Mouse (Mus musculus) kidney, postnatal 10 days (tissue): Measurements from ENCODE around the gene Cnn1.
"Not testable (repeated sequence)": the region's sequence is repeated elsewhere in the genome, so short reads cannot be mapped to it uniquely, and the experiment has no call there.

Experiments used
- DNase-seq: peaks from one replicate; pipeline ENCODE4 v3.0.0; 2021; ENCODE audit warnings: mixed read lengths

The Cnn1 gene

DNA sequence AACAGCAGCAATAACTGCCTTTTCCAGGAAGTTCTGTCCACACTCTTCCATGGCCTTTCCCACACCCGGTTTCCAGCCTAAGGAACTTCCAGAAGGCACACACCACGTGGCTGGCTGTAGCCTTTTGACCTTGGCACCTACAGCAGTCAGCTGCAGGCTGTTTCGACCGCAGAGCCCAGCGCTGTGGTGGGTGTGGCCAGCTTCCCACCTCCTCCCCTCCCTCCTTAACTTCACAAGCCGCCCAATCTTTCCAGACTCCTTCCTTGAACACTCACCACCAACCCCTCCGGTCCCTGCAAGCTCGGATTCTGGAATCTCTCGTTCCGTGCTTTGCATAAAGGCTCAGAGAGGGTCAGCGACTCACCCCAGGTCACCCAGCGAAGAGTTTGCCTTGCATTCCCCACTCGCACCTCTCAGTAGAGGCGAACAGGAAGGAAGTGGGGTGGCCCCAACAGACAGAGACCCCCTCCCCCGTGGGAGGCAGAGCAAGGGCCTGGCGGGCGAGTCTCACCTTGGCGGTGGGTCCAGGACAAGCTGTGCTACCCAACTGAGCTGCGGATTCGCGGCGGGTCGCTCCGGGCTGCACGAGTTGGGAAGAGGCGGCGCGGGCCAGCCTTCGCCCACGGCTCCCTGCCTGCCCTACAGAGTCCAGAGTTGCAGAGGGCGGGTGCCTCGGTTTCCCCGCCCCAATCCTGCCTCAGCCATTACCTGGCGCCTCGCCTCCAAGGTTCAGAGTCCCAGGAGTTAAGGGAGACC is 32.4 kb downstream of the Cnn1 start:
- peak; percentile 72 for DNase-seq

DNA sequence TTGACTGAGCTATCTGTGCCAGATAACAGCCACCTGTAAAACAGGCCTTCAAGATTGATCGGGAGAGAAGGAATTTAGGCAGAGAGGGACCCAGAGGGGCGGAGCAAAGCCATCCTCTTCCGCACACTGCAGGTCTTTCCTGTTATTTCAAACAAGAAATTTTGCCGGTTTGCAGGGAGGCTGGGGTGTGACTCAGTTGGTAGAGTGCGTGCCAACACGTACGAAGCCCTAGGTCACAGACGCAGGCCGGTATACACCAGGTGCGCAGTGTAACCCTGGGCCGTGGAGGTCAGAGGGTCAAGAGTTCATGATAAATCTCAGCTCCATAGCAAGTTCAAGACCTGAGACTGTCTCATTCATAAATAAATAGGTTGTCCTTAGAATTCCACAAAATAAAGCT is 33.2 kb downstream of the Cnn1 start:
- DNase-seq, result no peak

DNA sequence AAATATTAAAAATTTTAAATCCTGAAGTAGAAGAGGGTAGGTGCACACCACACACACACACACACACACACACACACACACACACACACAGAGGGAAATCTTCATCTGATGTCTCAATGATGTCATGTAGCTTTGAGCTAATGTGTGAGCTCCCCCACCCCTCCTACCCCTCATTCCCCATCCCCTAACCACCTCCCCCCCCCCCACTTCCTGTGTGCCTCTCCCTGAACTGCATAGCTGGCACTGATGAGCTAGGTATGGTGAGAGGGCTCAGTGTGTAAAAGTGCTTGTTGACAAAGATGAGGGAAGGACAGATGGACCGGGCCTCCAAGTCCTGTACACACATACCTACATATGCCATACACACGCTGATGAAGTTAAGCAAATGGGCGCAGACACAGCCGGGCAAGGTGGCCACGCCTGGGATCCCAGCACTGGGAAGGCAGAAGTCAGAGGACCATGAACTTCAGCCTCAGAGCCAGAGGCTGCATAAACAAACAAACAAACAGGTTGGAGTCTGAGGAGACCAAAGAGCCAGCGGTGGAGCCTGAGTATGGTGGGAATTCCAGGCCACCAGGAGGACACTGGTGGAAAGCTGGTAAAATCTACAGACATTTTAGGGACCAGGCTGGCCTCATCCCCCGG is 35.4 kb downstream of the Cnn1 start:
- no peak for DNase-seq

DNA sequence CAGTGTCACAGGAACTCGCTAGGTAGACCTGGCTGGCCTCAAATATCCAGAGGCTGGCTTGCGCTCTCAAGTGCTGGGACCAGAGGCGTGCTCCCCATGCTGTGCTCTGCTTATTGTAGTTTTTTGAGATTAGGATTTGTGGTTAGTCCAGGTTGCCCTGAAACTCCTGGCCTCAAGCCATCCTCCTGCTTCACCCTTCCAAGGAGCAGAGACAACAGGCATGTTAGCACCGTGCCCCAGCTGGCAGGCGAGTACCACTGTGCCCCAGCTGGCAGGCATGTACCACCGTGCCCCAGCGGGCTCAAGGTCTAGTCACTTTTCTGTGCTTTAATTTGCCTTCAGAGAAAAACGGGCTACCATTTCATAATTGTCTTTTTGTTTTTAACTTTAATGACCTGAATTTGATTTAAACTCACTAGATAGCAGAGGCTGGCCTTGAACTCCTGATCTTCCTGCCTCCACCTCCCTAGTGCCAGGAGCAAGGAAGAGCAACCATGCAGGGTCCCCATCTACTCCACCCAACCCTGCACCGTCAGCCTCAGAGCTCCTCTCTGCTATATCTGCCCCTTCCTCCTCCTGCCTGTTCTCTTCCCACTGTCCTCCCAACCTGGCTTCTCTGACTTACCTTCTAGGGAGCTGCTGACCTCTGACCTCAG is 36.1 kb downstream of the Cnn1 start:
- DNase-seq, result no peak

DNA sequence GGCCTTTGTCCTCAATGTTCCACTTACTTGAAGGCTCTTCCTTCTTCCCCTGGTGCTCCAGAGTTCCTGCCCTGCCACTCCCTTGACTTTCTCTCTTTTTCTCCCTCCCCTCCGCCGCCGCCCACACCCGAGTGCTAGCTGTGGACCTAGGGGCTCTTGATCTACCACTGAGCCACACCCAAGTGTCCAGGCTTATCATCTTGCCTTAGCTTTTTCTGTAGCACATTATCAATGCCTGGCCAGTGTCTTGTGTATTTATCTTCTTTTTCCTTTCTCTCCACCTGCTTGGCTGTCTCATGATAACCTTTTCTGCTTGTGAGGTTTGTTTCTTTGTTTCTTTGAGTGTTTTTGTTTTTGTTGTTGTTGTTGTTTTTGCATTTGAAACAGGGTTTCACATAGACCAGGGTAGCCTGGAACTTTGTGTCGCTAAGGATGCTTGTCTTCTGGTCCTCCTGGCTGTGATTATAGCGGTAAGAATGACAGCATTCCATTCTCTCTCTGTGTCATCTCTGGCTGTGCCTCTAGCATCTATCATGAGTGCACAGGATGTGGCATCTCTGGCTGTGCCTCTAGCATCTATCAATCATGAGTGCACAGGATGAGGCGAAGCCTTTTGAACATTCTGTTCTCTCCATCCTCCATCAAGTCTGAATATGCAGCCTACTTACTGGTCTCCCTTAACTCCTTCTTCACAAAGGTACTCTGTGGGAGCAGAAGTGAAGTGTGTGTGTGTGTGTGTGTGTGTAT is 36.8 kb downstream of the Cnn1 start, which contains the start of gene Acp5:
TSS of gene Acp5 (minus strand) at position 68 of the 747 bp plus-strand sequence.
- no peak for DNase-seq

DNA sequence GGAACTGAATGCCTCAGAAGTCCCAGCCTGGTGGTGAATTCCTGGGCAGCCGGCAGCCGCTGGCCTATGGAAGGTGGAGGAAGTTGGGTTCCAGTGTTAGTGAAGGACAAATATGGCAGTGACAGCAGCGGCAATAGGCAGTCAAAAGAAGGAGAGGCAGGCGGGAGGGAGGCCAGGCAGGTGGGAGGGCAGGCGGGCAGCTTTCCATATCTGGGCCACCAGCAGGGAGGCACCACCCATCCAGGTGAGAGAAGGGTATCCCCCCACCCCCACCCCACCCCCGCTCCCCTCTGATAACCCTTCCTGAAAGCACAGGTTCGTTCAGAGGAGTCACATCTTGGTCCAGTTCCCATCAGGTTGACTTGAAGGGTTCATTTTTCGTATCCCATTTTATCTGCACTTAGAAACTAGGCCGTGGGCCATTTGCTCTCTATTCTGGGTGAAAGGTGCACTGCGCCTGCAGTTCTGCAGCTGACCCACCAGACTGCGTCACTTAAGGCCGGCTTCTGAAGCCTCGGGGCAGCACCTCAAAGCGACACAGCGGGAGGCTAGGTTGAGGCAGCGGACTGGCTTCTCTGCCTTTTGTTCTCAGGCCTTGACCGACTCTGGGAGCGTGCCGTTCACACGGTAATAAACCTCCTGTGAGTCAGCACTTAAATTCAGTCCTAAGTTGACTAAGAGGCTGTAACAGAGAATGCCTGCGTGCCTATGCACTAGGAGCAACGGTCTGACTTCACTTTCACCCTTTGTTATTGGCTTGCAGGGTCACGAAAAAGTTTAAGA is 37.9 kb downstream of the Cnn1 start:
- peak; percentile 28 for DNase-seq

DNA sequence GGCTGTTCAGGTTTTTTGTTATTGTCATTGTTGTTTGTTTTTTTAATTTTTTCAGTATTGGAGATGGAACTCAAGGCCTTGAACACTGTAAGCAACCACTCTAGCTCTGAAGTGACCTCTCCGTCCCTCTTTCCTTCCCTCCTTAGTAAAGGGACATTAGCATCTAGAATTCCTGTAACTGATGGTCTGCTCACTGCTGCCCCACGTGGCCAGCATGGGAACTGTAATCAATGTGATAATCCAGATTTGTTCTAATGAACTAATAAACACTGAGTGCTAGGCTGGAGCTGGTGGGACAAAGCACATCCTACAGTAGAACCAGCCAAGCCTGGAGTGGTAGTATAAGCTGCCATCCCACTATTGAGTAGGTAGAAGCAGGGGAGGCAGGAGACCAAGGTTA is 39.5 kb downstream of the Cnn1 start:
- DNase-seq, result peak; percentile 59

DNA sequence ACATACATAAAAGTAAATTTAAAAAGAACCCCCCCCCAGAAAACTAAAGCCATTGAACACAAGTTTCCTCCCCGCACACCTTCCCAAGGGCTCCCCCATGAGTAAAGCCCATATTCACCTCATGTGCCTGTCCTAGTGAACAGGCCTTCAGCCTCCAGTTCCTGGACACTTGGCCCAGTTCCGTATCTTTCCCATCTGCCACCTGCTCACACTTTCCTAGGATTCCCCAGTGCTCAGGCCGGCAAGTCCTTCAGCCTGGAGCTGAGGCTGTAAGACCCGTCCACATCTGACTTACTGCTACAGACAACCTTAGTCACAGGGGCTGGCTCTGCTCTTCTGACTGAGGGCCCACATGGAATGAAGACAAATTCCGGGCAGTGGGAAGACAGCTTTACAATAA is 40.7 kb downstream of the Cnn1 start:
- no peak for DNase-seq

DNA sequence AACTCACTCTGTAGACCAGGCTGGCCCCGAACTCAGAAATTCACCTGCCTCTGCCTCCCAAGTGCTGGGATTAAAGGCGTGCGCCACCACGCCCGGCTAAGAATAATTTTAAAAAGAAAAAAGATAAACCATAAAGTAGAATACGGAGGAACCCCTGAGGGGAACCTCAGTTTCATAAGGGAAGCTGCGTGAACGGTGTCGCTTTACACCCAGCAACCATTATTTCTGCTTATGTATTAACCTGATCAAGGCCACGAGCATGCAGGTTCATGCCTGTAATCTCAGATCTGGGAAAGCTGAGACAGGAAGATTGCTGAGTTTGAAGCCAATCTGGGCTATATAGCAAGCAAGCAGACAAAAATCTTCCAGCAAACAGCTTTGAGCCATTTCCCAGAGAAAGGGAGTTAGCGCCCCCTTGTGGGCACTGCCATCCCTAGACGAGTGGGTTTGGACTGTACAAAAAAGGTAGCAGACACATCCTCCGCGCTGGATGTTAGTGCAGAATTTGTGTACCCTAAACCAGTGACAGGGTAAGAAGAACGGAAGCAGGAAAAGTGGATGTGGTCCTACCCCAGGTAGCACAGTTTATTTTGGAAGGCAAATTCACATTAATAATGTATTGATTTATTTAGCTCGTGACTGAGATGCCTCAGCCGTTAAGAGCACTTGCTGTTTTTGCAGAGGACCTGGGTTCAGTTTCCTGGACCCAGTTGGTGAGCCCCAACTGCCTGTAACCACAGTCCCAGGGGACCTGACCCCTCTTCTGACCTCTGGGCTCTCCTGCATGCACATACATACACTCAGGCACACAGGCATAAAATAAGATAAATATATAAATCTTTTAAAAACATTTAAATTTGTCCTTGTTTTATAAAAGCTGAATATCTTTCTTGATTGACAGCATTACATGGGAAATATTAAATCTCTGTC is 44.4 kb downstream of the Cnn1 start:
- peak; percentile 94 for DNase-seq

DNA sequence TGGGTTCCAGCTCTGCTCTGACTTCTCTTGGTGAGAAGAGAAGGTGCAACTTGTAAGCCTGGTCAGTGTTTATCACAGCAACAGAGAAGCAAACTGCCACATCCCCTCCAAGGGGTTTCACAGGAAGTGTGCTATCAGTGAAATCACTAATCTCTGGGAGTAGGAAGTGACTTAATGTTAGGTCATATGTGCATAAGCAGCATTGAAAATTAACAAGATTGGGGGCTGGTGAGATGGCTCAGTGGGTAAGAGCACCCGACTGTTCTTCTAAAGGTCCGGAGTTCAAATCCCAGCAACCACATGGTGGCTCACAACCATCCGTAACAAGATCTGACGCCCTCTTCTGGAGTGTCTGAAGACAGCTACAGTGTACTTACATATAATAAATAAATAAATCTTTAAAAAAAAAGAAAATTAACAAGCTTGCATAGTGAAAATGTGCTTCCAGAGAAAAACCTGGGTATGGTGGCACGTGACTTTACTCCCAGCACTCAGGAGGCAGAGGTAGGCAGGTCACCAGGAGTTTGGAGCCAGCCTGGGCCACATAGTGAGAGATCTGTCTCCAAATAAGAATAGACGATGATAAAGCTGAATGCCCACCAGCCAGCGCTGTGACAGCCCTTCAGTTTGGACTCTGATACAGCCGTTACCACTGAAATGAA is 45.4 kb downstream of the Cnn1 start:
- DNase-seq, result no peak

DNA sequence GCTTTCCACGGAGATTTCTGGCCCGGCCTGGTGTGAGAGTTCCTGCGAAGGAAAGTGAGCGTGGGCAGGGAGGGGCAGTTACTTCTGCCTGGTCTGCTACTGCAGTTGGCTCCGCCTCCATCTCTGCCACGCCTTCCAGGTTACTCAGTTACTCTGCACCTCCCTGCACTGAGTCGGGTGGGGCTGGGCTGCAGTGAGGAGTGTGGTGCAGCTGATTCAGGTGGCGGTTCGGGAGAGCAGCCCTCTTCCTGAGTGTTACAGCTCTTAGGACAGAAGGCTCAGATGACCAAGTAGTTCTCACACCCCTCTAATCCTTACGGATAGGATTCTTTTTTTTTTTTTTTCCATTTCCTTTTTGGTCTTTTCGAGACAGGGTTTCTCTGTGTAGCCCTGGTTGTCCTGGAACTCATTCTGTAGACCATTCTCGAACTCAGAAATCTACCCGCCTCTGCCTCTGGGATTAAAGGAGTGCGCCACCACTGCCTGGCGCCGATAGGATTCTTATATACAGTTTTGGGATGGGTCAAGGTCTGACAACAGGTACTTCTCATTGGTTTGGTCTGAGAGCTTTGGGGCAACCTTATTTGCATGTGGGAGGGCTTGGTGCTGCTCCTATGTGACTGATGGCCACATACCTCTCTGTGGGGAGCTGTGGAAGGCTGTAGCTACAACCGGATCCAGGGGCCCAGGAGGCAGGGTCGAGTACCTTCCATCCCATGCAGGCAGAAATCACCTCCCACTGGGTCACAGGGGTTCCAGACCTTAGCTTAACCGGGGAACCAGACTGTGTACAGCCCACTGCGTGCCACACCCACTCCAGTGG is 50.6 kb downstream of the Cnn1 start:
- no peak for DNase-seq

DNA sequence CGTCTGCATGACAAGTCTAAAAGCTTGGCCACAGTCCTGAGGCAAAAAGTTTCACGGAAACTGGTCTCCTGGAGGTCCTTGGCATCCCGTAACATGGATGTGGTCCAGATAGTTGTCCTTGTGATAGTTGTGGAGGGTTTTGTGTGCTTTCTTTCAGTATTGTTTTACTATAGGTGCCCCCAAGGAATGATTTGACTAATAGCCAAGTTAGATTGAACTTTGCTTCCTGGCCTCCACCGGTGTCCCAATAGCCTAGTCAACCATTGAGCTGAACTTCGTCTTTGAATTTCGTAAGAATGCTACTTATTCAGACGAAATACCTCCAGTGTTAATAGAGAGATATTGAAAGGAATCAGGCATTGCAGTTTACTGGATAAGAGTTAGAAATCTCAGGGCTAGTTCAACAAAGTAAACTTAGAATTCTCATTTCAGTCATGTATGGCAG is 51.3 kb downstream of the Cnn1 start:
- DNase-seq, result not testable (repeated sequence)

DNA sequence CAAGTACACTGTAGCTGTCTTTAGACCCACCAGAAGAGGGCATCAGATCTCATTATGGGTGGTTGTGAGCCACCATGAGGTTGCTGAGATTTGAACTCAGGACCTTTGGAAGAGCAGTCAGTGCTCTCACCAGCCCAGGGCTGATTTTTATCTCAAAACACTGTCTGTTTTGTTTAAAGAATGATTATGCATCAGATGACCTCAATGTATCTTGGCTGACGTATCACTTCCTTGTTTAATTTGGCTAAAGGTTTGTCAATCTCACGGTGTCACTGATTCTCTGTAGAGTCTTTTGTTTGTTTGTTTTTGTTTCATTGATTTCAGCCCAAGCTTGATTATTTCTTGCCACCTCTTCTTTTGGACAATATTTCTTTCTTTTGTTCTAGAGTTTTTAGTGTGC is 51.9 kb downstream of the Cnn1 start:
- DNase-seq, result no peak

DNA sequence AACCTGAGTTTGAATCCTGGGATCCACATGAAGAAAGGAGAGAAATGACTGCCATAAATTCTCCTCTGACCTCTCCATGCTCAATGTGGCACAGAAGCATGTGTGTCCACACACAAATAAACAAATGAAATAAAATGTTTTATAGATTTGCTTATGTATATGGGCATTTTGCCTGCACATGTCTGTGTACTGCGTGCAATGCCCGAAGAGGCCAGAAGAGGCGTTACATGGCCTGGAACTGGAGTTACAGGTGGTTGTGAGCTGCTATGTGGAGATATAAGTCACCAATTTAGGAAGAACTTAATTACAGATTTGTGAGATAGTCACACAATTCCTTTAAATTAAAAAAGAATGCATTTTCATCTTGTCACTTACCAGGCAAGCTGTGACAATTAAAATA is 54.8 kb downstream of the Cnn1 start:
- DNase-seq, result no peak

DNA sequence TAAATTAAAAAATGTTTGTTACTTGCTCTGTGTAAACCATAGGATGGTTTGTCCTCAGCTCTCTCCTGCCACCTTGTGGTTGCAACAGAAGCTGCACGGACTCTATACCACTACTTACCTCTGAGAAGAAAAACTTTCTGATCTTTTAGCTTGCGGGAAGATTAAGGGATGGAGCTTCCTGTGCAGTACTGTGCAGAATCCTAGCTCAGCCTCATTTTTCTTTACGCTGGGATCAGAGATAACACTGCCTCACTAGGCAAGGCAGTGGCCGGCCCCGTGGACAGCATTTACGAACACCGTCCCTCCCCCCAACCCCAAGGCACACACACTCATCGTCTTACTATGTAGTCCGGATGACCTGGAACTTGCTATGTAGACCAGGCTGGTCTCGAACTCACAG is 56.6 kb downstream of the Cnn1 start:
- DNase-seq, result peak; percentile 84

DNA sequence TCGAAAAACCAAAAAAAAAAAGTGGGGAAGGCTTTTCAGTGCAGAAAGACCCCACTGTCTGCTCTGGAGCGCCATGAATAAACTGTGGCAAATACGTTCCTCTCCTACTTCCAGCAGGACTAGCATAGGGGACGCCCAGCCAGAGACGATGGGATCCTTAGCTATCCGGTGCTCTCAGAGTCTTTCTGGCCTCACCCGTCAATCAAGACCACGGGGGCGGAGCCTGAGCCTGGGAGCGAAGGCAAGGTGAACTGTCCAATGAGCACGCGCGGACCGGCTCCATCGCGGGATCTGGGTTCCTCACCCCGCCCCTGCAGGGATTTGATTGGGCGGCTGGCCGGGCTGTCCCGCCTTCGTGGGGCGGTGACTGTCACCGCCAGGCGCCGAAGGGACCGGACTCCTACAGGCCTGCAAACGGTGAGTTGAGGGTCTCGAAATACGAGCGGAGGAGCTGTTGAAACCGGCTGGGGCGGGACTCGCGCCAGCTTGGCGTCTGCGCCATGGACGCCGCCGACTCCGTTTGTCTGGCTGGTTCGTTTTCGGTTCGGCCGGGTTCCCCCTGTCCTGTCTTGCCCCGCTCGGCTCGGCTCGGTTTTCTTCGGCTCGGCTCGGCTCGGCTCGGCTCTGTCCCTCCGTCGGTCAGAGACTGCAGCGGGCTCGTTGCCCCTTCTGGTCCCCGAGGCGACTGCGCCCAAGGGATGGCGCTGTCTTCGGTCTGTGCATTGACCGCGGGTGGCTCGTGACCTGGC is 57.7 kb downstream of the Cnn1 start, which contains the start of gene Pigyl:
TSS of gene Pigyl (plus strand) at position 350 of the 749 bp plus-strand sequence.
- DNase-seq, result peak; percentile 100

DNA sequence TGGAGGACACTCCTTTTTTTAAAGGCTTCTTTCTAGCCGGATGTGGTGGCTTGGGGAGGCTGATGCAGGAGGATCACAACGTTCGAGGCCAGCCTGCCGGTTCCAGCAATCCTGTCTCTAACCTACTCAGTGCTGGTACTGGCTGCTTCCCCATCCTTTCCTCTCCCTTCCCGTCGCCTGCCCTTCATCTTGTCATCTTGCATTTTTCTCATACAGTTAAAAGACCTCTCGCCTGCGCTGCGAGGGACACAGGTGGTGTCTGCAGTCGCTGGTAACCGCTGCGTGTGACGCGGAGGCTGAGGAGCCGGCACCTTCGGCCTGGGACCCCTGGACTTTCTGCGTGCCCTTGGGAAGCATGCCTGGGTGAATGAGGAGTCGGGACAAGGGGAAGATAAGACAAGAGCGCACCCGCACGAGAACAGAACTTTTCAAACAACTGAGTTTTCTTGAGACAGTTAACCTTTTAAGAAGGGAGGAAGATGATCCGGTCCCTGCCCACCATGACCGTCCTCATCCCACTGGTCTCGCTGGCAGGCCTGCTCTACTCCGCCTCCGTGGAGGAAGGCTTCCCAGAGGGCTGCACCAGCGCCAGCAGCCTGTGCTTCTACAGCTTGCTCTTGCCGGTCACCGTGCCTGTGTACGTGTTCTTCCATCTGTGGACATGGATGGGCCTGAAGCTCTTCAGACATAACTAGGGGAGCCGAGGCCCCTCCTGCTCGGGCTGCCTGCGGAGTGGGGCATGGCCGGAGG is 58.7 kb downstream of the Cnn1 start:
- no peak for DNase-seq
